Mouse (Mus musculus): ENCODE data around the gene Lypd8.

GRCm38 (mm10) chr11:58352681-58353548, 25.9 kb upstream of the Lypd8 start:
- TF ChIP-seq CTCF (IDR thresholded peaks at IDR 0.05; ENCODE audit: low read depth, low read length) (peak; percentile 11; the same call in 1 of the 2 replicates), POLR2A (IDR thresholded peaks at IDR 0.05; ENCODE audit: extremely low read depth, insufficient read depth, low read length) (no peak)
